Mouse (Mus musculus): Measurements from ENCODE around the gene Nmt1.
A peak's percentile ranks its signal among the peaks of the same experiment; 100 is the strongest.

DNA sequence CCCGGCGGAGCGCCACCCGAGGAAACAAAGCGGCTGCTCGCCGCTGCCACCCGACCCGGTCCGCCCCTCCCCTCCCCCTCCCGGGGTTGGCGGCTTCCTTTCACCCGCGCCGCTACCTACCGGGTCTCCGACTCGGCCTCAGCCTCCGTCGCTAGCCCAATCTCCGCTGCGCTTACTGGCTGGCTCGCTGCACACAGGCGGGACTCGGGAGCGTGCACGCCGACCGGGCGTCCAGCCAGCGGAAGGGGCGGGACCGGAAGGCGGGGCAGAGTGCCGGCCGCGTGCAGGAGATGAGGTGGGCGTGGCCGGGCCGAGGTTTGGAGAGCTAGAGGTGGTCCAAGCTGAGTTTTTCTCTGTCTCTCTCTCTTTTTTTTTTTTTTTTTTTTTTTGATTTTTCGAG is 11.1 kb upstream of the Nmt1 start:
- TF ChIP-seq E2F4 (IDR thresholded peaks at IDR 0.05; ENCODE audit: insufficient read depth) (no peak), POLR2A (IDR thresholded peaks at IDR 0.05; ENCODE audit: insufficient read length, low read depth) (peak; percentile 91), SRF (IDR thresholded peaks at IDR 0.05; ENCODE audit: control insufficient read depth, insufficient read length, low read depth) (no peak), USF1 (IDR thresholded peaks at IDR 0.05; ENCODE audit: low read depth) (no peak), TCF12 (IDR thresholded peaks at IDR 0.05; ENCODE audit: insufficient read depth, poor library complexity, severe bottlenecking) (no peak), MAX (IDR thresholded peaks at IDR 0.05; ENCODE audit: low read depth) (no peak), MYOG (IDR thresholded peaks at IDR 0.05; ENCODE audit: control insufficient read depth in 1 of 3, insufficient read depth in 1 of 3, insufficient read length in 2 of 3, low read depth in 2 of 3) (peak in 2 of 3 experiments; percentile 5 to 55), CEBPB (IDR thresholded peaks at IDR 0.05; ENCODE audit: insufficient read depth, poor library complexity, severe bottlenecking) (no peak), MYOD1 (IDR thresholded peaks at IDR 0.05; ENCODE audit: control insufficient read depth in 1 of 3, insufficient read length in 2 of 3, low read depth in 2 of 3) (peak in 1 of 3 experiments; percentile 27), REST (IDR thresholded peaks at IDR 0.05; ENCODE audit: insufficient read depth, insufficient read length) (no peak), POLR2AphosphoS2 (IDR thresholded peaks at IDR 0.05; ENCODE audit: insufficient read length, low read depth) (peak; percentile 98), TCF3 (IDR thresholded peaks at IDR 0.05; ENCODE audit: insufficient read length, low read depth) (no peak)

Measured in myocyte (in vitro differentiated cells).